Mouse (Mus musculus): ENCODE results near the gene Wee1. TPM values are rescaled to one million over a fixed set of nuclear protein-coding genes. Genes with fewer than 3 reads are reported as not detected.

Wee1 gene
- polyA plus RNA-seq, 1 experiment, result 37.8 TPM

- no peak for TF ChIP-seq GATA1 (IDR thresholded peaks at IDR 0.05; ENCODE audit: low read length)
These were observed 41.2 kb downstream of the Wee1 start for GRCm38 (mm10) chr7:110163024-110163423.

- no peak for TF ChIP-seq GATA1 (IDR thresholded peaks at IDR 0.05; ENCODE audit: low read length)
These were observed 42.3 kb downstream of the Wee1 start for GRCm38 (mm10) chr7:110164103-110164681.

- no peak for TF ChIP-seq GATA1 (IDR thresholded peaks at IDR 0.05; ENCODE audit: low read length)
These were observed 42.9 kb downstream of the Wee1 start for GRCm38 (mm10) chr7:110164712-110165122.

GRCm38 (mm10) chr7:110166233-110166632, 44.4 kb downstream of the Wee1 start:
- TF ChIP-seq GATA1 (IDR thresholded peaks at IDR 0.05; ENCODE audit: low read length), result no peak

GRCm38 (mm10) chr7:110179208-110179607, 57.4 kb downstream of the Wee1 start:
- TF ChIP-seq GATA1 (IDR thresholded peaks at IDR 0.05; ENCODE audit: low read length), result no peak

GRCm38 (mm10) chr7:110180613-110181012, 58.8 kb downstream of the Wee1 start:
- no peak for TF ChIP-seq GATA1 (IDR thresholded peaks at IDR 0.05; ENCODE audit: low read length)

GRCm38 (mm10) chr7:110181446-110181845, 59.6 kb downstream of the Wee1 start:
- TF ChIP-seq GATA1 (IDR thresholded peaks at IDR 0.05; ENCODE audit: low read length), result no peak

GRCm38 (mm10) chr7:110184608-110185007, 62.8 kb downstream of the Wee1 start:
- TF ChIP-seq GATA1 (IDR thresholded peaks at IDR 0.05; ENCODE audit: low read length), result no peak

- TF ChIP-seq GATA1 (IDR thresholded peaks at IDR 0.05; ENCODE audit: low read length), result no peak
These were observed 68.1 kb downstream of the Wee1 start for GRCm38 (mm10) chr7:110189951-110190350.

Other genes starting within 250 kb of the Wee1 start
- gene Dennd5a, start 161.6 kb upstream of the Wee1 start, polyA plus RNA-seq (2012), result 8.8 and 9.2 TPM in 2 replicates
- gene Tmem41b, start 135.1 kb upstream of the Wee1 start, polyA plus RNA-seq (2012), result 27.8 and 44.0 TPM in 2 replicates
- 85.9 and 110 TPM in 2 replicates for gene Ipo7, start 103.8 kb upstream of the Wee1 start, polyA plus RNA-seq (2012)
- 1.2 and 1.7 TPM in 2 replicates for gene Zfp143, start 60.8 kb upstream of the Wee1 start, polyA plus RNA-seq (2012)
- 23.3 and 27.1 TPM in 2 replicates for gene Swap70, start 99.7 kb downstream of the Wee1 start, polyA plus RNA-seq (2012)

Data from G1E-ER4 (cell line).